Mouse (Mus musculus) stomach, embryonic 14.5 days (tissue): ENCODE measurements around the gene Nvl. TPM values are rescaled to one million over a fixed set of nuclear protein-coding genes. Genes with fewer than 3 reads are reported as not detected.

ENCODE experiments used
- ATAC-seq: fragments of 200-750 bp; cut with Nextera tagmentation; 2 replicates; pipeline ENCODE4 v1.8.0; 2017; ENCODE audit warnings: low read depth, moderate TSS enrichment; ENCODE audit not compliant: insufficient number of reproducible peaks, insufficient read depth, low FRiP score
- H3K27ac ChIP-seq: fragments of 300-500 bp; sonication (generic); 2 replicates; pipeline ENCODE4 v1.5.1; 2014; ENCODE audit warnings: mild to moderate bottlenecking, low read length, moderate library complexity, mixed read lengths
- H3K27me3 ChIP-seq: fragments of 300-500 bp; sonication (generic); 2 replicates; pipeline ENCODE4 v1.6.1; 2014; ENCODE audit warnings: low read length, control low read depth, mixed read lengths; ENCODE audit not compliant: control insufficient read depth, insufficient read depth
- H3K36me3 ChIP-seq: fragments of 300-500 bp; sonication (generic); 2 replicates; pipeline ENCODE4 v1.6.1; 2014; ENCODE audit warnings: mild to moderate bottlenecking, control low read depth, low read length, moderate library complexity, mixed read lengths; ENCODE audit not compliant: control insufficient read depth, insufficient read depth
- H3K4me1 ChIP-seq: fragments of 300-500 bp; sonication (generic); 2 replicates; pipeline ENCODE4 v1.6.1; 2014; ENCODE audit warnings: low read length, control low read depth, mixed read lengths; ENCODE audit not compliant: control insufficient read depth, insufficient read depth
- H3K4me2 ChIP-seq: fragments of 300-500 bp; sonication (generic); replicated peaks from 2 replicates; pipeline ENCODE4 v1.6.1; 2014; ENCODE audit warnings: low read depth, low read length, control low read depth
- H3K4me3 ChIP-seq: fragments of 300-500 bp; sonication (generic); 2 replicates; pipeline ENCODE4 v1.5.1; 2014; ENCODE audit warnings: low read depth, low read length, control low read depth
- H3K9ac ChIP-seq: fragments of 300-500 bp; sonication (generic); replicated peaks from 2 replicates; pipeline ENCODE4 v1.6.1; 2014; ENCODE audit warnings: low read depth, mild to moderate bottlenecking, control low read depth, low read length, moderate library complexity, mixed read lengths
- H3K9me3 ChIP-seq: fragments of 300-500 bp; sonication (generic); 2 replicates; pipeline ENCODE4 v1.6.1; 2016; ENCODE audit warnings: low read depth, low read length, control low read depth; ENCODE audit not compliant: control insufficient read depth
- WGBS: fragments of 180-500 bp; shearing (Covaris S2); extraction: QIAGEN DNeasy Blood & Tissue Kit; methylation state at CpG from one replicate; pipeline ENCODE4 v1.1.7; 2014; 5-methylcytosine and 5-hydroxymethylcytosine counted together
- polyA plus RNA-seq: library from polyadenylated mRNA; unstranded; fragments of >200 nt; fragmentation: Nextera tagmentation; extraction: Ambion mirVana; gene quantifications from 2 replicates; pipeline ENCODE4 v1.2.1, GENCODE M21; 2014

Nvl gene
- 42.9 and 45.0 TPM in 2 replicates for polyA plus RNA-seq

- Histone ChIP-seq H3K36me3 (peaks cover 7% of the 10 kb centered on the region), H3K4me2 (peak within 1 kb of the TSS; percentile 80), H3K9me3 (no peaks in the 10 kb centered on the region), H3K27ac (peak within 1 kb of the TSS; percentile 78), H3K9ac (peak within 1 kb of the TSS; percentile 53), H3K27me3 (no peaks in the 10 kb centered on the region), H3K4me1 (peaks cover 11% of the 10 kb centered on the region; the same call in 1 of the 2 replicates), H3K4me3 (peak within 1 kb of the TSS; percentile 55)
- ATAC-seq = peak; percentile 99
- under 1% methylated on average over 52 of the region's 52 CpGs for WGBS
Observed at GRCm38 (mm10) chr1:181143950-181144836, at the start of gene Nvl, which contains the start of gene Cnih4. Gene Nvl, minus strand, starts transcription at chr1:181144204. Gene Cnih4, plus strand, starts transcription at chr1:181144693.

GRCm38 (mm10) chr1:181188925-181189324 is 44.9 kb upstream of the Nvl start:
- WGBS = 90% methylated on average over 4 of the region's 4 CpGs
- Histone ChIP-seq H3K4me2 (no peak overlapping the region), H3K4me1 (no peaks in the 10 kb centered on the region), H3K27ac (no peak overlapping the region), H3K9ac (no peak overlapping the region), H3K9me3 (no peaks in the 10 kb centered on the region), H3K36me3 (peaks cover 63% of the 10 kb centered on the region), H3K4me3 (no peak overlapping the region), H3K27me3 (no peaks in the 10 kb centered on the region)
- ATAC-seq = no peak

- H3K27ac ChIP-seq = no peak overlapping the region
- 80% methylated on average over 8 of the region's 8 CpGs for WGBS
- ATAC-seq = no peak
- no peak overlapping the region for H3K4me3 ChIP-seq
- no peak overlapping the region for H3K4me2 ChIP-seq
- H3K36me3 ChIP-seq = peaks cover 20% of the 10 kb centered on the region
- H3K9me3 ChIP-seq = no peaks in the 10 kb centered on the region
- H3K4me1 ChIP-seq = no peaks in the 10 kb centered on the region
- H3K27me3 ChIP-seq = no peaks in the 10 kb centered on the region
- no peak overlapping the region for H3K9ac ChIP-seq
Observed at GRCm38 (mm10) chr1:181170210-181170609, 26.2 kb upstream of the Nvl start.

- H3K9me3 ChIP-seq = no peaks in the 10 kb centered on the region
- peaks cover 28% of the 10 kb centered on the region for H3K36me3 ChIP-seq
- H3K27me3 ChIP-seq = no peaks in the 10 kb centered on the region
- 76% methylated on average over 3 of the region's 3 CpGs for WGBS
- no peak overlapping the region for H3K4me3 ChIP-seq
- no peak overlapping the region for H3K4me2 ChIP-seq
- H3K4me1 ChIP-seq = no peaks in the 10 kb centered on the region
- no peak overlapping the region for H3K27ac ChIP-seq
- no peak overlapping the region for H3K9ac ChIP-seq
- no peak for ATAC-seq
Observed at GRCm38 (mm10) chr1:181168377-181168776, 24.4 kb upstream of the Nvl start.

- Histone ChIP-seq H3K4me1 (no peaks in the 10 kb centered on the region), H3K36me3 (peaks cover 31% of the 10 kb centered on the region), H3K4me3 (no peak overlapping the region), H3K4me2 (no peak overlapping the region), H3K9me3 (no peaks in the 10 kb centered on the region), H3K27me3 (no peaks in the 10 kb centered on the region), H3K27ac (no peak overlapping the region), H3K9ac (no peak overlapping the region)
- WGBS = 82% methylated on average over 2 of the region's 2 CpGs
- no peak for ATAC-seq
Observed at GRCm38 (mm10) chr1:181167816-181168215, 23.8 kb upstream of the Nvl start.

GRCm38 (mm10) chr1:181151541-181151940 is 7.5 kb upstream of the Nvl start:
- Histone ChIP-seq H3K27ac (no peak overlapping the region; the same call in 1 of the 2 replicates), H3K27me3 (no peaks in the 10 kb centered on the region), H3K9me3 (no peaks in the 10 kb centered on the region), H3K4me1 (peaks cover 8% of the 10 kb centered on the region), H3K36me3 (peaks cover 4% of the 10 kb centered on the region; the same call in 1 of the 2 replicates), H3K4me3 (peak overlapping the region; percentile 95), H3K9ac (peak overlapping the region; percentile 84), H3K4me2 (peak overlapping the region; percentile 69)
- WGBS = 34% methylated on average over 5 of the region's 5 CpGs
- no peak for ATAC-seq

GRCm38 (mm10) chr1:181150827-181151534 is 7.0 kb upstream of the Nvl start:
- peaks cover 4% of the 10 kb centered on the region; the same call in 1 of the 2 replicates for H3K36me3 ChIP-seq
- under 1% methylated on average over 58 of the region's 59 CpGs for WGBS
- ATAC-seq = peak; percentile 89

GRCm38 (mm10) chr1:181150431-181150826 is 6.4 kb upstream of the Nvl start:
- no peak for ATAC-seq
- no peak overlapping the region for H3K9ac ChIP-seq
- peak overlapping the region; percentile 95; the same call in 1 of the 2 replicates for H3K4me3 ChIP-seq
- 63% methylated on average over 3 of the region's 3 CpGs for WGBS
- H3K27me3 ChIP-seq = no peaks in the 10 kb centered on the region
- peaks cover 9% of the 10 kb centered on the region for H3K4me1 ChIP-seq
- H3K9me3 ChIP-seq = no peaks in the 10 kb centered on the region
- H3K4me2 ChIP-seq = no peak overlapping the region
- no peak overlapping the region for H3K27ac ChIP-seq
- peaks cover 4% of the 10 kb centered on the region; the same call in 1 of the 2 replicates for H3K36me3 ChIP-seq

More at GRCm38 (mm10) chr1:181150827-181151534, 7.0 kb upstream of the Nvl start:
- Histone ChIP-seq H3K27ac (peak overlapping the region; percentile 85), H3K4me1 (peaks cover 8% of the 10 kb centered on the region), H3K9ac (peak overlapping the region; percentile 84), H3K9me3 (no peaks in the 10 kb centered on the region), H3K27me3 (no peaks in the 10 kb centered on the region), H3K4me3 (peak overlapping the region; percentile 95), H3K4me2 (peak overlapping the region; percentile 69)
